Mouse (Mus musculus) intestine, embryonic 15.5 days (tissue): ENCODE measurements around the gene Cts7. TPM values are rescaled to one million over a fixed set of nuclear protein-coding genes. Genes with fewer than 3 reads are reported as not detected.

ENCODE experiments used
- ATAC-seq: fragments of 200-750 bp; cut with Nextera tagmentation; 2 replicates; pipeline ENCODE4 v1.8.0; 2017; ENCODE audit warnings: moderate TSS enrichment, moderate library complexity
- H3K27ac ChIP-seq: fragments of 300-500 bp; sonication (generic); 2 replicates; pipeline ENCODE4 v1.5.1; 2015; ENCODE audit warnings: mild to moderate bottlenecking, inconsistent platforms
- H3K27me3 ChIP-seq: fragments of 300-500 bp; sonication (generic); replicated peaks from 2 replicates; pipeline ENCODE4 v1.6.1; 2015; ENCODE audit warnings: inconsistent platforms
- H3K36me3 ChIP-seq: fragments of 300-500 bp; sonication (generic); 2 replicates; pipeline ENCODE4 v1.6.1; 2015; ENCODE audit warnings: inconsistent platforms
- H3K4me1 ChIP-seq: fragments of 300-500 bp; sonication (generic); replicated peaks from 2 replicates; pipeline ENCODE4 v1.6.1; 2015; ENCODE audit warnings: inconsistent platforms
- H3K4me2 ChIP-seq: fragments of 300-500 bp; sonication (generic); replicated peaks from 2 replicates; pipeline ENCODE4 v1.6.1; 2015; ENCODE audit warnings: mild to moderate bottlenecking, inconsistent platforms
- H3K4me3 ChIP-seq: fragments of 300-500 bp; sonication (generic); replicated peaks from 2 replicates; pipeline ENCODE4 v1.5.1; 2015; ENCODE audit warnings: inconsistent platforms
- H3K9ac ChIP-seq: fragments of 300-500 bp; sonication (generic); 2 replicates; pipeline ENCODE4 v1.6.1; 2015; ENCODE audit warnings: inconsistent platforms
- H3K9me3 ChIP-seq: fragments of 300-500 bp; sonication (generic); 2 replicates; pipeline ENCODE4 v1.6.1; 2016; ENCODE audit warnings: inconsistent platforms
- polyA plus RNA-seq: library from polyadenylated mRNA; unstranded; fragments of >200 nt; fragmentation: Nextera tagmentation; extraction: Ambion mirVana; gene quantifications from 2 replicates; pipeline ENCODE4 v1.2.1, GENCODE M21; 2015

Gene Cts7
- polyA plus RNA-seq: not detected in 2 replicates

DNA sequence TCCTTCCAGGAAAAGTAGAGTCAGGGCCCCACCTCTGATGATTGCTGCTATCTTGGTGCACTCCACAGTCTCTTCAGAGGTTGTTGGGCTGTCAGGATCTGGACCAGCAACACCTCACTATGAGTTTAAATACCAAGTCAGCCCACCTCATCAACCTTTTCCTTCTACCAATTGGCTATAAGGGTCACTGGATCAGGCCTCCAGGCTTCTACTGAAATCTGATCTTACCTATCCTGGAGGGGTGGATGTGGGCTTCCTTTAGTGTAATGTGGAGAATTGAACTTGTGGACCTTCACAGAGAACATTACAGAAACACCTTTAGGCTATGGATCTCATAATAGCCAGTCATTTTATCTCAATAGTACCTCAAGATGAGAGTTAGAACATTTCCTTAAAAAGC is at the start of gene Cts7:
TSS of gene Cts7 (minus strand) at position 101 of the 400 bp plus-strand sequence.
- no peak within 1 kb of the TSS for H3K9ac ChIP-seq
- no peaks in the 10 kb centered on the region for H3K9me3 ChIP-seq
- no peak for ATAC-seq
- no peaks in the 10 kb centered on the region for H3K36me3 ChIP-seq
- no peaks in the 10 kb centered on the region for H3K4me1 ChIP-seq
- H3K4me3 ChIP-seq: no peak within 1 kb of the TSS
- no peak within 1 kb of the TSS for H3K27ac ChIP-seq
- H3K4me2 ChIP-seq: no peak within 1 kb of the TSS
- no peaks in the 10 kb centered on the region for H3K27me3 ChIP-seq

Other genes with a start within 250 kb of the Cts7 start
- not detected in 2 replicates for gene Ctsr, start 193.9 kb downstream of the Cts7 start, polyA plus RNA-seq
- gene Cts6, start 154.8 kb downstream of the Cts7 start, polyA plus RNA-seq: not detected in 2 replicates
- gene Cts8, start 102.8 kb downstream of the Cts7 start, polyA plus RNA-seq: not detected in 2 replicates
- gene Gm49398, start 69.4 kb downstream of the Cts7 start, polyA plus RNA-seq: not detected in 2 replicates
- not detected in 2 replicates for gene Ctsm, start 183.6 kb upstream of the Cts7 start, polyA plus RNA-seq
- not detected in 2 replicates for gene Gm49352, start 210.0 kb upstream of the Cts7 start, polyA plus RNA-seq
- gene Cts3, start 211.9 kb upstream of the Cts7 start, polyA plus RNA-seq: not detected in 2 replicates